Mouse (Mus musculus) left cerebral cortex, postnatal 25 days (tissue): ENCODE data around the gene Dusp28. TPM values are rescaled to one million over a fixed set of nuclear protein-coding genes. Genes with fewer than 3 reads are reported as not detected.
A peak's percentile ranks its signal among the peaks of the same experiment; 100 is the strongest.

Experiments used
- DNase-seq, 2 experiments: peaks; one replicate each; pipeline ENCODE4 v3.0.0; 2022; ENCODE audit warnings: low spot score in 2 of 2, mixed read lengths in 1 of 2
- intact Hi-C: fragments of 180-260 bp; cut with DNase I; formaldehyde crosslinking; loops from one replicate; pipeline ENCODE4 v1.15.1; 2025
- total RNA-seq, 2 experiments: library from RNA; stranded (reverse); gene quantifications; 2 replicates each; pipeline ENCODE4 v1.2.3; 2021

Gene Dusp28
- total RNA-seq, result 10 to 100 TPM; 11.7 to 13.0 TPM

DNA sequence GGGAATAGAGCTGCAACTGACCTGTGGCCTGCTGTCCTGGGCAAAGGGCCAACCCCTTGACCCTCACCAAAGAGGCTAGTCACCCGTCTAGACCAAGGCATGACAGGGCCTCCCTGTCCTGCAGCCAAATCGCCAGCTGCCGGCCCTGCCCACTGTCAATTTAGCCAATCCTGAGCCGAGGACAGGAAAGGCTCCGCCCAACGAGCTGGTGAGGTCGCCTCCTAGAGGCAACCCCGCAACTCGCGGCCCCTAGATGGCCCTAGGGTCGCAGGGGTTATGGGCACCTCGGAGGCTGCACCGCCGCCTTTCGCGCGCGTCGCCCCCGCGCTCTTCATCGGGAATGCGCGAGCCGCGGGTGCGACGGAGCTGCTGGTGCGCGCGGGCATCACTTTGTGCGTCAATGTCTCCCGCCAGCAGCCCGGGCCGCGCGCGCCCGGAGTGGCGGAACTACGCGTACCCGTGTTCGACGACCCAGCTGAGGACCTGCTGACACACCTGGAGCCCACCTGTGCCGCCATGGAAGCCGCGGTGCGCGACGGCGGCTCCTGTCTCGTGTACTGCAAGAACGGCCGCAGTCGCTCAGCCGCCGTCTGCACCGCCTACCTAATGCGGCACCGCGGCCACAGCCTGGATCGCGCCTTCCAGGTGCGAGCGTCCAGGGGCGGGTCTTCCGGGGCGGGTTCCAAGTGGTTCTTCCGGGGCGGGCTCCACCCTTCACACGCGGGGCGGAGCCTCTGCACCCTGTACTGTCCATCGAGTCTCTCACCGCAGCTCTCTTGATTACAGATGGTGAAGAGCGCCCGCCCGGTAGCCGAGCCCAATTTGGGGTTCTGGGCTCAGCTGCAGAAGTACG is at the start of gene Dusp28:
TSS of gene Dusp28 (plus strand) at position 203 of the 853 bp plus-strand sequence.
- intact Hi-C loops, result loop anchor here (1.0 to 5.0 kb wide), 2 partner anchors 27 to 265 kb away; partner anchors contain the start of genes Capn10 and Cops9
- DNase-seq, result peak; percentile 84 to 89

DNA sequence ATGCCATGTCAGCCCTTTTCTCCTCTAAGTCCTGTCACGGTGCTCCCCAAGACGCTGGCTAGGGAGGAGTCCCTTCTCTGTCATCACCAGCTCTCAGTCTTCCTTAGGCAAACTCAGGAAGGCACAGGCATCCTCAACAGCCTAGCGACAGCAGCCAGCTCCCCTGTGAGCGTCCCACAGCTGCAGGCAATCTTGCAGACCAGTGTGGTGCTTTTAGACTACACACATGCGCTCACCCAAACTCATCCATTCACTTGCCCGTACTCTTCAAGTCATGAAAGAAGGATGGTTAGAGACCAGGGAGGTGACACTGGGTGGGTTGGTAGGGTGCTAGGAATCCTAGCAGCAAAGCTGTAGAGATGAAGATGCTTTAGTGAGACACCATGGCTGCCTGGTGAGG is 45.3 kb upstream of the Dusp28 start:
- intact Hi-C loops, result no loop called here
- no peak for DNase-seq

DNA sequence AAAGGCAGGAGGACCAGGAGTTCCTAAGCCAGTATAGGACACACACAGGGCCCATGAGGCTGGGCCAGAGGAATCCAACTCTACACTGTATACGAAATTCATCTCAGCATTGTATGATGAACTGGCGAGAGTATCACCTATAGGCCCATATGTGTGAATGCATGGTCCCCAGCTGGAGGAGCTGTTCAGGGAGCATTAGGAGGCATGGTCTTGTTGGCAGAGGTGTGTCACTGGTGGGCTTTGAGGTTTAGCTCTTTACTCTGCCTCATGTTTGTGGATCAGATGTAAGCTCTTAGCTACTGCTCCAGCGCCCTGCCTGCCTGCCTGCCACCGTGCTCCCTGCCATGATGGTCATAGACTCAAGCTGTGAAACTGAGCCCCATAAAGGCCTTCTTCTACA is 43.5 kb upstream of the Dusp28 start:
- intact Hi-C loops, result no loop called here
- DNase-seq, result no peak

DNA sequence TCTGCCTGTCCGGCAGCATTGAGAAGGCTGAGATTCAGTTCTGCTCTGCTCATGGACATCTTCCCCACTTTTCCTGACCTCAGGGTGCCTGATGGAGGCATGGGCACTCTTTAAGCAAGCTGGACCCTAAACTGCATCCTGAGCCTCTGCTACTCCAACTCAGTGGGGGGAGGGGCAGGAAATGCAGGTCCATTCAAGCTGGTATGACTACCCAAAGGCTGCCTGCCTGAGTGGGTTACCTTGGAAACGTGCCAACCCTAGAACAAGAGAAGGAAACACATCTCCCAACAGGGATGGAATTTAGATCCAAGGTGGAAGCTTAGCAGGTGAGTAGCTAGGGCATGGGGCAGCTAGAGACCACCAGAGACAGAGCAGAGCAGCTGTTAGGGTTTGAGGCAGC is 40.6 kb upstream of the Dusp28 start:
- intact Hi-C loops, result no loop called here

DNA sequence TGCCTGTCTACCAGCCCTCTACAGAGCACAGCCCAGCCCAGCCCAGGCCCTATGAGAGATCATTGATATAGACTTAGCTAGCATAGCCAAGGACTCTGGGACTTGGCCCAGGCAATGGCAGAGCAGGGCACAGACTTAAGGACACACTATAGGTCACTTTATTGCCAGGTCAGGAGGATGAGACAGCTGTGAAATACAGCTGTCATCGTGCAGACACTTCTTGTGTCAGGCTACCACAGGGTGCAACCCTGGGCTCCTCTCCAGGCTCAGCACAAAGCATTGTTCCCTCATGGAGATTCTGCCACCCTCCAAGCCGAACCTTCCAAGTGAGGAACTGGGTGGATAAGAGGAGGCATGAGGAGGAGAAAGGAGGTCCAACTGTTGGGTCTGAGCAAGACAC is 36.8 kb upstream of the Dusp28 start:
- intact Hi-C loops, result no loop called here
- no peak for DNase-seq

More for the DNA sequence above, 40.6 kb upstream of the Dusp28 start:
- no peak for DNase-seq

DNA sequence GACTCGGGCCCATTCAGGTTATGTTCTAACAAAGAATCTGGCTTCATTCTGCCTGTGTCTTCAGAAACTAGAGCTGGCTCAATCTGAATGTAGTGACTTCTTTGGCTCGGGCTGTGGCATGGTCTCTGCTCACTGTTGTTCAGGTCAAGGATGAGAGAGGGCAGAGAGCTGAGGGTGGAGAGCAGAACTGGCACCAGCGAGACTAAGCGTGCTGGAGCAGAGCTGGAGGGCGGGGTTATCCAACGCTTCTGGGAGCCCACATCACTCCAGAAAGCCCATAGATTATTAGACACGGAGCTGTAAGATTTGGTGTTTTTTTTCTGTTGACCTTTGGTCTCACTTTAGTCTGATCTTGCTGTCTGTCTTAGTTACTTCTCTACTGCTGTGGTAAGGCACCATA is 34.1 kb upstream of the Dusp28 start:
- intact Hi-C loops, result no loop called here
- no peak for DNase-seq

DNA sequence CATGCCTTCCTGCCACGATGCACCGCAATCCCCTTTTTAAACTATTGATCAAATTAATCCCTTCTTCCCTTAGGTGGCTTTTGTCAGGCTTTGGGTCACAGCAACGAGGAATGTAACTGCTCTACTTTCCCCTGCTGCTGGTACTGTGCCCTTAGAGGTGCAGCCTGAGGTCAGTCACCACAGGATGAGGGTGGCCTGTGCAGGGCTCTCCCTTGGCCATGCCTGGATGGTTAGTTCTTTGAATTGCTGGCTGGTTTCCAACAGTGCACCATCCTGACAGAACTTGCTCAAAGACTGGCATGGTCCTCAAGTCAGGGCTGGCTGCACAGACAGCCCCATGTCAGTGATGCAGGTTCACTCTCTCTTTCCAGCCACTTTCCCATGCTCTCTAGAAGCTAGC is 32.8 kb upstream of the Dusp28 start:
- DNase-seq, result no peak
- intact Hi-C loops, result no loop called here

DNA sequence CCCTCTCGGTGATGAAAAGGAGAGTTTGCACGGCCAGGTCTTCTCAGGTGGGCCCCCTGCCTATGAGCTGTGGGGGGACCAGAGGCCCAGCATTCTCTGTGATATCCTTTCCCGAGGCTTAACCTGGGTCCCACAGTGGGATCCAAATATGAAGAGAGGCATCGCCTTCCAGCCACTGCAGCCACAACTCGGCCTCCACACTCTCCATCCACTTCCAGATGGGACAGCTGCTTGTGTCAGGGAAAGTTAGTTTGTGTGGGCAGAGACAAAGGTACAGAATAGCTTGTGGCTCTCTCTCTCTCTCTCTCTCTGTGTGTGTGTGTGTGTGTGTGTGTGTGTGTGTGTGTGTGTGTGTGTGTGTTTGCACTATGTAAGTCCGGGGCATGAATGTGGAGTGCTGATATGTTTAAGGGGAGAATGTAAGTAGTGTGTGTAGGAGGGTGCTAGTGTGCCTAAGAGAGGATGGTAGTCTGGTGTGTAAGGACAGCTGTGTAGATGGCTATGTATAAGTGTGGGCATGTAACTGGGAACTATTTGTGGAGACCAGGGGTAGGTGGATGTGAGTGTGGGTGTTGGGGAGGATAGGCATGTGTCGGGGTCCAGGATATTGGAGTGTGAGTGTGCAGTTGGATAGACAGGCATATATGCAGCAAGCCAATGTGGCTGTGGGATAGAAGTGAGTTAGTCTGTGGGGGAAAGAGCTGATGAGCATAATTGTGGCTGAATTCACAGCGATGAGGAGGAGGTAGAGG is 31.2 kb upstream of the Dusp28 start:
- intact Hi-C loops, result loop anchor here (5.0 kb wide), 3 partner anchors 148 to 358 kb away; partner anchors contain the start of gene Olfr1414
- DNase-seq, result peak in 1 of 2 experiments; percentile 85

DNA sequence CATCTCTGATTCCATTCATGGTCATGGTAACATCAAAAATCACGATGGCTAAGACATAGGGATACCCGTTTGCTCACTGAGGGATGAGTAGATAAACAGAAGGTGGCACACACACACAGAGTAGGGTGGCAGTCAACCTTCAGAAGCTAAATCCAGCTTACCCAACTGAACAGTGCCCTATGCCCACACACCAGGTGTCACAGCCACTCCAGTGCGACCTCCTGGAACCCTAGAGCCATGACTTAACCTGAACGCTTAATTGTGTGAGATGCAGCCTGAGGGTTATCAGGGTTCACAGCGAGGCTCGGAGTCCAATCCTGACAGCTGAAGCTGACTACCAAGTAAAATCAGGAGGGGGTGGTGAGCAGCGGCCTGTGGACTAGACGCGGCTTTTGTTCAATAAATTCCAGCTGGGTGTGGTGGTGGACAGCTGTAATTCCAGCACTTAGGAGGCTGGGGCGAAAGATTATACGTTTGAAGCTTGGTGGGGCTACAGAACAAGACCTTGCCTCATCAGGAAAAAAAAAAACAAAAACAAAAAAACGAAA is 29.3 kb upstream of the Dusp28 start:
- no peak for DNase-seq
- intact Hi-C loops, result loop anchor here (5.0 kb wide), 3 partner anchors 150 to 360 kb away; partner anchors contain the start of gene Olfr1414

DNA sequence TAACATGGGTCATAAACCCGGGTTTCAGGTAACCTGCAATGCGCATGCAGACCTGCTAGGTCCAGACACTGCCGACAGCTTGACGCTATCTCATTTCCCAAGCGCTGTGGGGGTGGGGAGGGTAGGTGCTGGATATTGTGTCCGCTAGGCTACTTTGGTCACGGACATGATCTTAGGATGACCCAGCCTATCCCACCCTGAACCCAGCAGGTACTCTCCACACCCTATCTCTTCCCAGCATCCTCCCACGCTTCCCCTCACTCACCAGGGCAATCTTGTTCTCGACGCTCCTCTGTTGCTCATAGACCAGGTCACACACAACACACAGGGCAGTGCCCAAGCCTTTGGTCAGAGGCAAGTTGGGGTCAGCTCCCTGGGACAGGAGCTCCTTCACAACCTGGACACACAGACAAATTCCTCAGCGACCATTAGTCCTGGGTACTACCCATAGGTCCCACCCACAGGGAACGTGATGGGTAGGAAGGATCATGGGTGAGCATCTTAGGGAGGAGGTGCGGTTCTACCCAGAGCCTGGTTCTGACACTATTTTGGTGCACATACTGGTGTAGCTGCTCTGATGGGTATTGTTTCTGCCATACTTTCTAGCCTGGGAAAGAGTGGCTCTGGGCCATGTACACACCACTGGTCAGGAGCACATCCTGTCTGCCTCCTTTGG is 28.6 kb upstream of the Dusp28 start:
- intact Hi-C loops, result loop anchor here (5.0 kb wide), 3 partner anchors 151 to 361 kb away; partner anchors contain the start of gene Olfr1414
- DNase-seq, result no peak

DNA sequence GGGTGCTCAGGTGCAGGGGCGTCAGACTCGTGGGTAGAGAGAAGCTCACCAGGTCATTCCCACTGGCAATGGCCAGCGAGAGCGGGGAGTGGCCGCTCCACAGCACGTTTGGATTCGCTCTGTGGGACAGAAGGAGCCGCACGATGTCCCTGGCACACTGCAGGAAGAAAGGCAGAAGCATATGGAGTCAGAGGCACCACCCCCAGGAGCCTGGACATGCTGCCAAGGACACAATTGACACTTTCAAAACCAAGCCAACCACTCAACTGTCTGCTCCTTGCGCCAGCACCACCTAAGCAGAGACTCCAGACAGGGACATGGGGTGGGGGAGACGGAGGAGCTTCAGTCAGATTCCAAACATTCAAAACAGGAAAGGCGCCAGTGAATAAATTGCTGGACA is 27.5 kb upstream of the Dusp28 start:
- intact Hi-C loops, result loop anchor here (5.0 kb wide), 3 partner anchors 152 to 362 kb away; partner anchors contain the start of gene Olfr1414

DNA sequence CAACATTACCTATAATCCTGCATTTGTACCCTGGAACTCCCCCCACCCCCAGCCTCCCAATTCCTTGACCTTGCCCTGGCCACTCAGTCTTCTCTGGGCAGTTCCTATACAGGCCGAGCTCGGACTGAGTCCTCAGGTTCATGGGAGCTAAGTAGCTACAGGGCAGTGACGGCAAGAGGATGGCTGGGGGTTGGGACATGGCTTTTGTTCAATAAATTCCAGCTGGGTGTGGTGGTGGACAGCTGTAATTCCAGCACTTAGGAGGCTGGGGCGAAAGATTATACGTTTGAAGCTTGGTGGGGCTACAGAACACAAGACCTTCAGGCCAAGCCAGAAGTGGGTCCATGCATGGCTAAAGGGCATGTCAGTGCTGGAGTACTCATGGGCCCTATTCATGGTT is 26.7 kb upstream of the Dusp28 start:
- DNase-seq, result no peak
- intact Hi-C loops, result no loop called here

More for the DNA sequence above, 27.5 kb upstream of the Dusp28 start:
- DNase-seq, result peak in 1 of 2 experiments; percentile 87

DNA sequence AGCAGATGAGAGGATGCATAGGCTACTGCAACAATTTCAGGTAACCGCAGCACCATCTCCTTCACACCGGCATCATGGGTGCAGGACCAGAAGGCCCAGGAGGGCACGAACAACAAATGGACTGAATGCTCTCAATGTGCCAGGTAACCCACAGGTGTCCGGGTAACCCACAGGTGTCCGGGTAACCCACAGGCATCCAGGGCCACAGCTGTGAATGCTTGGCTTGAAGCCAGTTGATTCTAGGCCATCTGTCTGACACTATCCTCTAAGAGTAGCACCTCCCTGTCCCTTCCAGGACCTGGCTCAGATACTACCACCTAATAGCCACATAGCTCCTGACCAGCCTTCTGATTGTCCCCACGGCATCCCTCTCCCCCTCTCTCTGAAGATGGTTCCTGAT is 24.8 kb upstream of the Dusp28 start:
- intact Hi-C loops, result no loop called here
- DNase-seq, result no peak

DNA sequence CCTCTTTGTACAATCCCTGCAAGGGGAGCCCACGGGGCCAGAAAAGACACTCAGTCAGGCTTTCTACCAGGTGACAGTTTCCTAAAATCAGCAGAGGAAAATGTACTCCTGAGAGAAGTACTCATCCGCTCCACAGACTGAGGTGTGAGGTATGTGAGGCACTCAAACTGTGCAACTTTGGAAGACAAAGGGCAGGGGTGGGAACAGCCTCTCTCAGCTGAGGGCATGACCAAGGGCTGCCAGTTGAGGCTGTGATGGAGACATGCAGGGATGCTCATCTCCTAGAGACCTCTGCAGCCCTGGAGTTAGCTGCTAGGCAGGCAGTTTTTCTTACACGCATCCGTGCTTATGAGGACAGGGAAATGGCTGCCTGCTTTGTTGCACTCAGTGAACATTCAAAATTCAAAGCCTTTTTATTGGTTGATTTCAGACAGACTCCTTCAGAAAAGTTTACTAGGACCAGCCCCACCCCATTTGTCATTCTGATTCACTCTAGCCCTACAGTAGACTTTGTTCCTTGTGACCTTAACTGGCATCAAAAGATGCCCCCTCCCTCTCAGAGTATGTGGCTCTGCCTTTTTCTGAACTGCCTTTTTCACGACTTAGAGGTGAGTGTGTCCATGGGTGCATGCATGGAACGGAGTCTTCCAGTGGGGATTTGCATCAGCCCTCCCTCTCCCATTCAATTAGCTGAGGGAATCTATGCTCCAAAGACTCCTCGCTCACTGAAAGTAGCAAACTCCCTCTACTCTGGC is 17.7 kb upstream of the Dusp28 start:
- DNase-seq, result no peak
- intact Hi-C loops, result no loop called here

DNA sequence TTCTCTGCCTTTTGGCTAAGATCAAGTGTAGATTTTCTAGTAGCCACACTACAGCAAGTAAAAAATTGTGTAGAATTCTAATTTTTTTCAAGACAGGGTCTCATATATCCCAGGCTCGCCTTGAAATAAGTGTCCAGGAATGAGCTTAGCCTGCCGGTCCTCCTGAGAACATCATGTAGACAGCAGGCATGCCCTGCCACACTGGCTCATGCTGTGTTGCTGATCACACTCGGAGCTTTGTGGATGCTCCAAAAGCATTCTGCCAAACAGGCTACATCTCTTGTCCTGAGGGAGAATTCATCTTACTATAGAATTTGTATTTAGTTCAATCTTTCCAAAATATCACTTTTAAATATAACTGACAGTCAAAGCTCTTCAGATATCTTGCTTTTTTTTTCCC is 14.0 kb upstream of the Dusp28 start:
- intact Hi-C loops, result no loop called here
- no peak for DNase-seq

DNA sequence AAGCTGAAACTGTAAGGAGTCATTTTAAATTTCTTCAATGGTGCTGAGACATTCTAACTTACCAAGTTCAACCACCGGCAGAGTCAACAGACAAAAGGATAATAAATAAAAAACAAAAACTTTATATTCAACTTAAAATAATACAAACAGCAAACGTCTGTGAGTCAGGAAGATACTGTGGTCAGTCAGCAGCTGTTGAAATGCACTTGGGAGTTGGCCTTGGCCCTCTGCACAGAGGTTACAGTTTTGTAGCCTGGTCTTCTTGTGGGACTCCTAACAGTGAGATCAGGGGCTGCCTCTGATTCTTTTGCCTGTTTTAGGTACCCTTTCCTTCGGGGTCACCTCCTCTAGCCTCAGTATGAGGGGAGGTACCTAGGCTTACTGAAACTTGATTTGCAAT is 12.9 kb upstream of the Dusp28 start:
- intact Hi-C loops, result loop anchor here (2.0 kb wide), 1 partner anchor 53 kb away; no protein-coding TSS in a partner anchor
- no peak for DNase-seq

DNA sequence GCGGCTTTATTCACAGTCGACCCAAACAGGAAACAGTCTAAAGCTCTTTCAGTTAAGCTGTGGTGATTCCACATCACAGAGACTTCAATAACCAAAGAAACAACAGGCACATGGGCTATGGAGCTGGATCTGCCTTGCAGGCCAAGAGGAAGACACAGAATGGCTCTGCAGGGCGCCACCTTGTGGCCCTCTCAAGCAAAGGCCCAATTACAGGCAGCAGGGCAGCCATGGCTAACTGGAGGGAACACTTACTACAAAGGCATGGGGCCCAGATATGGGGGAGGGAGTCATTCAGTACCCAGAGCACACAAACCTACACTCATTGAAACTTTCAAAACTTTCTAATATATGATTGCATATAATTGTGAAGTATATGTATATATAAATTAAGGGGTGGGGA is 11.7 kb upstream of the Dusp28 start:
- peak; percentile 80 to 91 for DNase-seq
- intact Hi-C loops, result loop anchor here (2.0 to 5.0 kb wide), 3 partner anchors 54 to 373 kb away; partner anchors contain the start of gene Otos

DNA sequence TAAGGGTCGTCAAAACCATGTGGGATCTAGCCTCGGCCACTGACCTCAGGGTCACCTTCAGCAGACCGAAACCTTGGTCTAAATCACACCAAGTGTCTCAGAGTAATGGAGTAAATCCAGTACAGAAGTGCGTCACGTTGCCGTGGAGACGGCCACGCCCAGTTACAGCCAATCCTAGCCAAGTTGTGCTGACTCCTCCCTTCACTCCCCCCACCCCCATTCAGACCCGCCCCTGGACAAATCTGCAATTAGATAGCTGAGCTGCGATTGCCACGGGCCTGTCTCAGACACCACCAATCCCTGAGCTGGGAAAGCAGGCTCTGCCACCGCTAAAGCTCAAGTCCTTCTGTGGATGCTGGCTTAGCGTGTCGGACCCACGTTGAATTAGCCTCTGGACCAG is 4.0 kb upstream of the Dusp28 start, which contains the start of gene Ankmy1:
TSS of gene Ankmy1 (minus strand) at position 121 of the 400 bp plus-strand sequence.
- intact Hi-C loops, result no loop called here

DNA sequence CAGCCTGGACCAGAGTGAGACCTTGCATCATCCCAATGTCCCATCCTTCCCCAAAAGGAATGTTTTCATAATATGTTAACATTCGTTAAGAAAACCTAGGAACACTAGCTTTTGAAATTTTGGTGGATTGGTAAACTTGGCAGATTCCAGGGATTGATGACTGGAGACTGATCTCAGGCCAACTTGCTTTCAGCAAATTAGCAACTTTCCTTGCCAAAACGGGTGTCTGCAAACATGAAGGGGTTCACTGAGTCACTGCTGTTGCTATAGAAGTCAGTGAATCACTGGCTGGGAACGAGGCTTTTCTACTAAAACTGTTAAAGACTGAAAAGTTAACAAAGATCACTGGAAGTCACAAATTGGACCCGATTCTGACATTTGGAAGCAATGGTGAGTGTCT is 3.2 kb upstream of the Dusp28 start:
- peak in 1 of 2 experiments; percentile 76 for DNase-seq
- intact Hi-C loops, result no loop called here

More for the DNA sequence above, 4.0 kb upstream of the Dusp28 start, which contains the start of gene Ankmy1:
- DNase-seq, result peak; percentile 73 to 76
